Mouse (Mus musculus) adrenal gland, adult 18-20 months (tissue): ENCODE results near the gene Pdia5. TPM values are rescaled to one million over a fixed set of nuclear protein-coding genes. Genes with fewer than 3 reads are reported as not detected.

Experiments used
- DNase-seq, 2 experiments: peaks; one replicate each; pipeline ENCODE4 v3.0.0; 2021 to 2022; ENCODE audit warnings: low spot score in 2 of 2
- microRNA-seq, 2 experiments: library from miRNA; unstranded; fragments of <30 nt; microRNA quantifications; one replicate each; pipeline ENCODE4 v1.2.0; 2021; ENCODE audit warnings: borderline number of aligned reads in 2 of 2
- total RNA-seq, 2 experiments: library from RNA; stranded (reverse); gene quantifications; 1 replicate in 1 of 2; 2 replicates in 1 of 2; pipeline ENCODE4 v1.2.3; 2021

The Pdia5 gene
- total RNA-seq, 2 experiments from 2014 or later: 14.7 to 16.5 TPM

GRCm38 (mm10) chr16:35363150-35364062 lies 127.3 kb downstream of the Pdia5 start, which contains the start of gene Sec22a:
TSS of gene Sec22a (minus strand) at chr16:35363918.
- peak; percentile 90 to 92 for DNase-seq

GRCm38 (mm10) chr16:35362221-35362620 lies 128.5 kb downstream of the Pdia5 start:
- no peak for DNase-seq

- DNase-seq: peak; percentile 59 to 65
These were observed 130.1 kb downstream of the Pdia5 start for GRCm38 (mm10) chr16:35360593-35360992.

GRCm38 (mm10) chr16:35357449-35357848 lies 133.2 kb downstream of the Pdia5 start:
- no peak for DNase-seq

Small RNAs within 50 kb of the gene (microRNA-seq; reads per million reads assigned to microRNA genes)
- gene Gm25548: 0 reads per million in 2 experiments

Other genes starting within 250 kb of the Pdia5 start
- 10 to 100 TPM; 19.0 to 25.2 TPM for gene Sec22a, start 127.0 kb downstream of the Pdia5 start, total RNA-seq
- gene Sema5b, start 50.3 kb upstream of the Pdia5 start, total RNA-seq: 1 to 10 TPM in 1 of 2 experiments, under 1 TPM in 1; 0.43 to 9.0 TPM